Mouse (Mus musculus) hindbrain, embryonic 11.5 days (tissue): ENCODE data around the gene Gm20388. TPM values are rescaled to one million over a fixed set of nuclear protein-coding genes. Genes with fewer than 3 reads are reported as not detected.

Source experiments
- ATAC-seq: fragments of 200-750 bp; cut with Nextera tagmentation; 2 replicates; pipeline ENCODE4 v1.8.0; 2017; ENCODE audit warnings: mild to moderate bottlenecking, moderate TSS enrichment, moderate library complexity; ENCODE audit not compliant: low FRiP score
- DNase-seq: peaks from one replicate; pipeline ENCODE4 v3.0.0-alpha.2; 2015; ENCODE audit warnings: low spot score
- H3K27ac ChIP-seq: fragments of 300-500 bp; sonication (generic); 2 replicates; pipeline ENCODE4 v1.5.1; 2014; ENCODE audit warnings: mild to moderate bottlenecking, low read depth, low read length
- H3K27me3 ChIP-seq: fragments of 300-500 bp; sonication (generic); 2 replicates; pipeline ENCODE4 v1.6.1; 2014; ENCODE audit warnings: mild to moderate bottlenecking, low read length, moderate library complexity, mixed read lengths; ENCODE audit not compliant: control insufficient read depth, insufficient read depth
- H3K36me3 ChIP-seq: fragments of 300-500 bp; sonication (generic); 2 replicates; pipeline ENCODE4 v1.6.1; 2014; ENCODE audit warnings: mild to moderate bottlenecking, low read length, moderate library complexity, mixed read lengths; ENCODE audit not compliant: control insufficient read depth, insufficient read depth
- H3K4me1 ChIP-seq: fragments of 300-500 bp; sonication (generic); replicated peaks from 2 replicates; pipeline ENCODE4 v1.6.1; 2014; ENCODE audit warnings: low read length, mixed read lengths; ENCODE audit not compliant: control insufficient read depth, insufficient read depth
- H3K4me2 ChIP-seq: fragments of 300-500 bp; sonication (generic); replicated peaks from 2 replicates; pipeline ENCODE4 v1.6.1; 2014; ENCODE audit warnings: mild to moderate bottlenecking, low read depth, low read length
- H3K4me3 ChIP-seq: fragments of 300-500 bp; sonication (generic); 2 replicates; pipeline ENCODE4 v1.5.1; 2014; ENCODE audit warnings: low read depth, low read length
- H3K9ac ChIP-seq: fragments of 300-500 bp; sonication (generic); 2 replicates; pipeline ENCODE4 v1.6.1; 2014; ENCODE audit warnings: low read depth, low read length
- H3K9me3 ChIP-seq: fragments of 300-500 bp; sonication (generic); 2 replicates; pipeline ENCODE4 v1.6.1; 2016; ENCODE audit warnings: low read length; ENCODE audit not compliant: control insufficient read depth
- WGBS: fragments of 180-500 bp; shearing (Covaris S2); extraction: QIAGEN DNeasy Blood & Tissue Kit; methylation state at CpG from one replicate; pipeline ENCODE4 v1.1.7; 2014; 5-methylcytosine and 5-hydroxymethylcytosine counted together
- polyA plus RNA-seq: library from polyadenylated mRNA; unstranded; fragments of >200 nt; fragmentation: Nextera tagmentation; extraction: Ambion mirVana; gene quantifications from 2 replicates; pipeline ENCODE4 v1.2.1, GENCODE M21; 2014

Gene Gm20388
- polyA plus RNA-seq, 1 experiment from 2014 or later, result 11.8 TPM

DNA sequence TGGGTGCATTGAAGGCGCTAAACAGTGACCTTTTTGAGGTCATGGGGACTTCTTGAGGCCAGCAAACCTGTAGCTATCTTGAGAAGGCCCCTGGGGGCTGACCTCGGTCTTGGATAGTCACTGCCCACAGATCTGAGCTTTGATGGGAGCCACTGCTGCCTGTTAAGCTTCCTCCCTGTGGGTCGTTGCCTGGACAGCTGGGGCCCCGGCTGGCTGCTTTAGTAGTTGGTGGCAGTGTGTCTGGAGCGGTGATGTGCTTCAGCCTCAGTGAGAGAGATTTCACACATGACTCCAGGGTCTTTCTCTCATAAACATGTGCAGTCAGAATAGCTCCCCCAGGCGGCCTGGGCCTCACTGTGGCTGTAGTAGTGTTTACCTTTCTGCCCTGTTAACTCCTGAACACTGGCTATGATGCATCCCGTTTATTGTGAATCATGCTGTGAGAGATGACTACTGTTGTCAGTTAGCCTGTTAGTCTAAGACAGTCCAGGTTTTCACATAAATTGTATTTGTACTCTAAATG lies 2100.5 kb downstream of the Gm20388 start:
- Histone ChIP-seq H3K36me3 (0 out of 2 replicates have a peak, but pooled peaks cover 5% of the 10 kb centered on the region), H3K4me2 (no peak overlapping the region)
- 58% methylated on average over 7 of the region's 7 CpGs for WGBS

DNA sequence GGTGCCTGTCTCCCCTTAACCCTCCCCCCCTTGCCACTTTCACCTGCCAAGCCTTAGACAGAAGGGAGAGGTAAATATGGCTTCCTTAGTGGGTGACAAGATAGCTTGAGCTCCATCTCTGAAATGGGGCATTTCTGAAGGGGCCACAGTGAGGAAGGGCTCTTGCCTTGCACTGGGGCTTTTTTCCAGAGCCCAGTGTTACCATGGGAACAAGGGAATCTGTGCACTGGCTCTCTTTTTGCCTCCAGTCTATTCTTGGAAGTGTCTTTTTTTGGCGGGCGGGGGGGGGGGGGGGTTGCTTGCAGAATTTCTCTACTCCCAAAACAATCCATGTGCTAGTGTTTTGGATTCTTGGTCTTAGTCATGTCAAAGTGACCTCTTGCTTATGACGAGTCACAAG lies 2104.0 kb downstream of the Gm20388 start:
- DNase-seq (no peak), ATAC-seq (no peak)
- H3K4me1 ChIP-seq, result no peaks in the 10 kb centered on the region
- WGBS, result 65% methylated on average over 3 of the region's 3 CpGs
- no peak overlapping the region for H3K4me2 ChIP-seq
- H3K9me3 ChIP-seq, result no peaks in the 10 kb centered on the region
- 0 out of 2 replicates have a peak, but pooled peaks cover 2% of the 10 kb centered on the region for H3K36me3 ChIP-seq
- no peaks in the 10 kb centered on the region for H3K27me3 ChIP-seq
- H3K27ac ChIP-seq, result no peak overlapping the region
- H3K9ac ChIP-seq, result no peak overlapping the region
- no peak overlapping the region for H3K4me3 ChIP-seq

More for the DNA sequence above, 2100.5 kb downstream of the Gm20388 start:
- Histone ChIP-seq H3K27ac (no peak overlapping the region), H3K9me3 (no peaks in the 10 kb centered on the region), H3K27me3 (no peaks in the 10 kb centered on the region), H3K4me1 (no peaks in the 10 kb centered on the region), H3K9ac (no peak overlapping the region), H3K4me3 (no peak overlapping the region)
- DNase-seq, result no peak
- no peak for ATAC-seq

DNA sequence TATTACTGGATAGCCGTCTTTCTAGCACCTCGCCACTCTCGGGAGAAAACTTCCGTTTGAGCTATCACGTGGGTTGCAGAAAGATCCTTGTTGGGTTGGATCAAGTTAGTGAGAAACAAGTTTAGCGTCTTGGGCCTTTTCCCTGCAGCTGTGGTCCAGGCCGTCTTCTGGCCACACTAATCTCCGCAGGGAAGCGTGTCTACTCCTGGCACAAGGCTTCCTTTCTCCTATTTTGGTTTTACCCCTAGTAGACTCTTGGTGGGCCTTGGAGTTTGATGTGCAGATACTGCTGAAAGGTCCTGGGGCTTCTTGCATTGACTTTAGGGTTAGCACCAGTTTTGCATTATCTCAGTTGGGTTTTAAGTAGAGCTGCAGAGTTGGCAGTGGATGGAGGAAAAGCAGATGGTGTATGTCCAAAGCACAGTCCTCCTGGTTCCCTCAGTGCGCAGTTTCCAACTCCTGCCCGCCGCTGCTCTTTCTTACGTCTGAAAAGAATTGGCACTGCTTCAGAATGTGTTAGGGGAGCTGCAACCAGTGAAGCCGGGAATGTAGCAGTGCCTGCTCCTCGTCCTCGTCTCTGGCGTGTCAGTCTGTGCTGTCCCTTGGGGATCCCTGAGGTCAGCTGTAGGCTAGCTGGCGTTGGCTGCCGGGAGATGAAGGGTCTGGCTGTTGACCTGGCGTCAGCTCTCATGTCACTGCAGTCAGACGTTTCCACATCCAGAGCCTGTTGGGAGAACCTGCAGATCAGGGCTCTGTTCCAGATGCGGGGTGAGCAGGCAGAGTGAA lies 2107.6 kb downstream of the Gm20388 start:
- Histone ChIP-seq H3K4me1 (no peaks in the 10 kb centered on the region), H3K4me2 (no peak overlapping the region), H3K36me3 (peaks cover 2% of the 10 kb centered on the region; the same call in 1 of the 2 replicates), H3K9me3 (no peaks in the 10 kb centered on the region), H3K27me3 (no peaks in the 10 kb centered on the region), H3K27ac (no peak overlapping the region), H3K4me3 (no peak overlapping the region), H3K9ac (no peak overlapping the region)
- DNase-seq, result peak; percentile 19
- ATAC-seq, result no peak
- WGBS, result 76% methylated on average over 22 of the region's 22 CpGs

DNA sequence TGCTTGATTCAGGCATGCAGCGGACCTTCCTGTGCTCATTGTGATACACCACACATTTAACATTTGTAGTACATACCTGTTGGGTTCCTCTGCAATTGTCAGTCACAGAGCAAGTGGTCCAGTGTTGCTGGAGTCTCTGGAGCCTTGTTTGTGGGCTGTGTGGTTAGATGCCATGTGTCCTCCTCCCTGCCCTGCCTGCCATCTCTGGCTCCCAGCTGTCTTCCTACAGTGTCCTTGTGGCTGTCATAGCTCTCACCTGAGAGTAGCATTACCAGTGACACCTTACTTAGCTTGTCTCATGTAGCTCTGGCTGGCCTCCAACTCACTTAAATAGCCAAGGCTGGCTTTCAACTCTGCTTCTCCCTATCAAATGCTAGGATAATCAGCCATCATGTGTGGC lies 2108.5 kb downstream of the Gm20388 start:
- peaks cover 2% of the 10 kb centered on the region; the same call in 1 of the 2 replicates for H3K36me3 ChIP-seq

GRCm38 (mm10) chr8:122020050-122020771 lies 2109.6 kb downstream of the Gm20388 start:
- Histone ChIP-seq H3K27me3 (no peaks in the 10 kb centered on the region), H3K36me3 (peaks cover 2% of the 10 kb centered on the region; the same call in 1 of the 2 replicates), H3K4me3 (no peak overlapping the region), H3K9ac (no peak overlapping the region), H3K27ac (no peak overlapping the region), H3K4me2 (no peak overlapping the region), H3K4me1 (no peaks in the 10 kb centered on the region), H3K9me3 (no peaks in the 10 kb centered on the region)
- WGBS, result 89% methylated on average over 8 of the region's 8 CpGs
- DNase-seq, result no peak
- ATAC-seq, result no peak

More for the DNA sequence above, 2108.5 kb downstream of the Gm20388 start:
- WGBS, result 93% methylated on average over 1 of the region's 1 CpGs
- Histone ChIP-seq H3K4me2 (no peak overlapping the region), H3K27ac (no peak overlapping the region), H3K9me3 (no peaks in the 10 kb centered on the region), H3K4me3 (no peak overlapping the region), H3K4me1 (no peaks in the 10 kb centered on the region), H3K27me3 (no peaks in the 10 kb centered on the region), H3K9ac (no peak overlapping the region)
- no peak for ATAC-seq
- no peak for DNase-seq

DNA sequence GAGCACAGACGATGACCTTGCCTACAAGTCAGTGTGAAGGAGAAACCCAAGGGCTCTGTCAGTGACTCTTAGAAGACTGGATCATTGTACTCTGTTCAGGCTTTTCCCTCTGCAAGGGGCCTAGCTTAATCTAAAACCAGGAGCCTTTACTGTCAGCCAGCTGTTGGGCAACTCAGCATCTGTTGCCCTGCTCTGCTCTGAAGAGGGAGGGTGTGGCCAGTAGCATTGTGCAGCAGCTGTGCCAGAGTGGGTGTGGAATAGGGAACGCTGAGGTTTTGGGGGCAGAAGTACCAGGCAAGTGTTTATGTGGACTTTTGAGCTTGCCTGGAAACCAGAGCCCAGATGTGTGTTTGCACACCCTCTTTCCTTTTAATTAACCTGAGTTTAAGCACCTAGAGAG lies 2111.1 kb downstream of the Gm20388 start:
- WGBS, result 94% methylated on average over 2 of the region's 2 CpGs
- no peak for DNase-seq
- H3K36me3 ChIP-seq, result peaks cover 7% of the 10 kb centered on the region; the same call in 1 of the 2 replicates

GRCm38 (mm10) chr8:122022274-122022673 lies 2111.6 kb downstream of the Gm20388 start:
- no peak for DNase-seq
- Histone ChIP-seq H3K4me2 (no peak overlapping the region), H3K27ac (no peak overlapping the region), H3K27me3 (no peaks in the 10 kb centered on the region), H3K9ac (no peak overlapping the region), H3K4me1 (no peaks in the 10 kb centered on the region), H3K9me3 (no peaks in the 10 kb centered on the region), H3K4me3 (no peak overlapping the region), H3K36me3 (peaks cover 5% of the 10 kb centered on the region; the same call in 1 of the 2 replicates)
- ATAC-seq, result no peak
- 89% methylated on average over 6 of the region's 6 CpGs for WGBS

More for the DNA sequence above, 2111.1 kb downstream of the Gm20388 start:
- Histone ChIP-seq H3K4me1 (no peaks in the 10 kb centered on the region), H3K27ac (no peak overlapping the region), H3K4me3 (no peak overlapping the region), H3K9ac (no peak overlapping the region), H3K4me2 (no peak overlapping the region), H3K9me3 (no peaks in the 10 kb centered on the region), H3K27me3 (no peaks in the 10 kb centered on the region)
- ATAC-seq, result no peak

GRCm38 (mm10) chr8:122022705-122023104 lies 2112.1 kb downstream of the Gm20388 start:
- DNase-seq, result no peak
- Histone ChIP-seq H3K9me3 (no peaks in the 10 kb centered on the region), H3K36me3 (peaks cover 5% of the 10 kb centered on the region; the same call in 1 of the 2 replicates), H3K27me3 (no peaks in the 10 kb centered on the region), H3K4me1 (no peaks in the 10 kb centered on the region), H3K27ac (no peak overlapping the region), H3K9ac (no peak overlapping the region), H3K4me2 (no peak overlapping the region), H3K4me3 (no peak overlapping the region)
- ATAC-seq, result no peak
- 89% methylated on average over 4 of the region's 4 CpGs for WGBS
